Mouse (Mus musculus) natural killer cell, adult 2 months (primary cell): ENCODE measurements around the gene Capn13.
A peak's percentile ranks its signal among the peaks of the same experiment; 100 is the strongest.
"Not testable (repeated sequence)": the region's sequence is repeated elsewhere in the genome, so short reads cannot be mapped to it uniquely, and the experiment has no call there.

Experiments used
- DNase-seq, 2 experiments: peaks; one replicate each; pipeline ENCODE4 v3.0.0; 2022; ENCODE audit warnings: low spot score in 2 of 2

Gene Capn13

DNA sequence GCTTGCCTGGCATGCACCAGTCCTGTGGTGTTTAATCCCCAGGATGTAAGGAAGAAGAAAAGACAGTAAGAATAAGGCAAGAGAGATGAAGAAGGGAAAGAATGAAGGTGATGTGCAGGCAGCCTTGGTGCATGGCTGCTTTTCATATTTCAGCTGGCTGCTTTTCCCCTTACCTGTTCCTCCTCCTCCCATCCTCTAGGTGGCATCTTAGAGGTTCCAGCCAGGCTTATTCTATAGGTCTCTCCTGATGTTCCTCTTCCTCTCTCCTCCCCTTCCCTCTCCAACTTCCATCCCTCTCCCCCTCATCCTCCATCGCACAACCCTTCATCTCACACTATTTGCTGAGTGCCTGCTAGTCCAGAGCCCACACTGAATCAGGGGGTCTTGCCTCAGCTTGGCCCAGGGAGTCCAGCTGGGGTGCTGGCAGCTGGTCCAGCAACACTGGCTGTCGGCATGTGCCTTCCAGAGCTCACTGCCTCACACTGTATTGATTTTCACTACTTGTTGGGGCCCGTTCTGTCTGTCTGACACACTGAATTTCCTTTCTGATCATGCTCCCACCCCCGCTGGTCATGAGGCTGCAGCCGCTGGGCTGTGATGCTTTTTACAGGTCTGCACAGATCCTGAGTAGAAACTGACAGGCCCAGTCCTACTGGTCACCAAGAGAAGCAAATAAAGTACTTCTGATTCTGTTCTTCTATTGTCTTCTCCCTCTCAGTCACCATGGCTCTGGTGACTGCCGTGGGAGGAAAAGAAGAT lies 56.9 kb downstream of the Capn13 start:
- no peak for DNase-seq

GRCm38 (mm10) chr17:73342673-73343072 lies 58.0 kb downstream of the Capn13 start:
- no peak for DNase-seq

GRCm38 (mm10) chr17:73329071-73329470 lies 71.6 kb downstream of the Capn13 start:
- DNase-seq = no peak

DNA sequence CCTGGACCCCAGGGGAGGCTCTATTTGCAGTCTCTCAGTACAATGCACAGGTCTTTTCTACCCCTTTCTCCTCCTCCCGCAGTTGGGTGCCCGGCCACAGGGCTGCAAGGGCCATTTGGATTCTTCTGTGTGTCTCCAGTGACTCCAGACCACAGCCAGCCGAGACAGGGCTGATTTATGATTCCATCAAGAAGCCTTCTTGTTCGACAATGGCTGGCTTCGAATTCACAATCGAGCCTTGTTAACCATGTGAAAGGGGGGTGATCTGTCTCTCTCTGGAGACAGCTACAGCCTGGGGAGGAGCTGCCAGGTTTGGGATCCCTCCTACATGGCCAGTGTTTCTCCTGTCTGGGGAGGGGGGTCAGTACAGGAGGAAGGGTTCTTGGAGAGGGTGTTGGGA lies 75.4 kb downstream of the Capn13 start:
- DNase-seq = no peak

DNA sequence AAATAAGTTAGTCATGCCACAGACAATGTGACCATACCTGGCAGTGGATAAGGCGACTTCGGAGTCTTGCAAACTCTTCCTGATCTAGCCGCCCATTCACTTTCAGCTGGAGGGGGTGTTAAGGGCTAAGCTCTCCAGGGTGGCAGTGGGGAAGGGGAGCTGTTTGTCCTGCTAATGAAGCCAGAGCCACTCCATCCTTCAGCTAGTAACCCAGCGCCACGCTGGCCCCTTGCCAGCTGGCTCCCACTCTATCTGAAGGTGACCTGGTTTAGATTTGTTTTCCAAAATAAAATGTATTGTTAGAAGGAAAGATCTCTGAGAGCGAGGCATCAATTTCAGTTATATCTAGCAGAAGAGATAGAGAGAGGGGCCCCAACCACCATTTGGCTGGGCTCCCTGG lies 75.9 kb downstream of the Capn13 start:
- no peak for DNase-seq

- no peak for DNase-seq
Measured at GRCm38 (mm10) chr17:73323981-73324380, 76.7 kb downstream of the Capn13 start.

DNA sequence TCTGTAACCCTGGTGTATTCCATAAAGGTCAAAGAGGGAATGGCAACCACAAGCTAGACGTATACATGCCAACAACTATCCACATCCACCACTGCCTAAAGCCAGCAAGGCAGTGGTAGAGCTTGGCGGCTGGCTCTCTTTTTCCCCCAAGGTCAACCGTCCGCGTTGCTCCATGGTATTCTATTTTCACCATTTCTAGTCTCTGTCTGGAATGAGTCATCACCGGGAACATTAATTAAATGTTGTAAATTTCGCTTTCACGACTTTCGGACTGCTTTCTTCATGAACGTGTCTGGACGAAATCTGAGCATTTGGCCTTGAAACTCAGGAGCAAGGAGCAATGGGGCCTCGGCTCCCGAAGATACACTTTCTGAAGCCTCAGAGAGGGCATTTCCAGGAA lies 85.9 kb downstream of the Capn13 start:
- no peak for DNase-seq

GRCm38 (mm10) chr17:73311491-73311890 lies 89.2 kb downstream of the Capn13 start:
- DNase-seq = no peak

- no peak for DNase-seq
Measured at GRCm38 (mm10) chr17:73308691-73309090, 92.0 kb downstream of the Capn13 start.

- DNase-seq = no peak
Measured at GRCm38 (mm10) chr17:73306626-73307025, 94.0 kb downstream of the Capn13 start.

DNA sequence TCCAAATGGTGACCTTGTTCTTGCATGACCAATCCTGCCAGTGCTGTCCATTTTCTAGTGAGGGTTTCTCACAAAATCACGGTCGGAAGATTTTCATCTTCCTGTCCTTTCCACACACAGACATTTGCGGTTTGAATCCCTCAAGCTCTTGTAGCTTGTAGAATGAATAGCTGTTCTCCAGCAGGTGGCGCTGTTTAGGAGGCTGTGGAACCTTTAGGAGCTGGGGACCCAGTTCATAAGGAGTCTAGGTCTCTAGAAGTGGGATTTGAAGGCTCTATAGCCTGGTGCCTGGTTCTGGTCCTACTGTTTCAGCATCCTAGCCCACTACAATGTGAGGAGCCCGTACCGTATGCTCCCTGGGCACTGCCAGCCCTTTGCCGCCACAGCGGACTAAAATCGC lies 95.0 kb downstream of the Capn13 start:
- DNase-seq = peak; percentile 19 to 31

DNA sequence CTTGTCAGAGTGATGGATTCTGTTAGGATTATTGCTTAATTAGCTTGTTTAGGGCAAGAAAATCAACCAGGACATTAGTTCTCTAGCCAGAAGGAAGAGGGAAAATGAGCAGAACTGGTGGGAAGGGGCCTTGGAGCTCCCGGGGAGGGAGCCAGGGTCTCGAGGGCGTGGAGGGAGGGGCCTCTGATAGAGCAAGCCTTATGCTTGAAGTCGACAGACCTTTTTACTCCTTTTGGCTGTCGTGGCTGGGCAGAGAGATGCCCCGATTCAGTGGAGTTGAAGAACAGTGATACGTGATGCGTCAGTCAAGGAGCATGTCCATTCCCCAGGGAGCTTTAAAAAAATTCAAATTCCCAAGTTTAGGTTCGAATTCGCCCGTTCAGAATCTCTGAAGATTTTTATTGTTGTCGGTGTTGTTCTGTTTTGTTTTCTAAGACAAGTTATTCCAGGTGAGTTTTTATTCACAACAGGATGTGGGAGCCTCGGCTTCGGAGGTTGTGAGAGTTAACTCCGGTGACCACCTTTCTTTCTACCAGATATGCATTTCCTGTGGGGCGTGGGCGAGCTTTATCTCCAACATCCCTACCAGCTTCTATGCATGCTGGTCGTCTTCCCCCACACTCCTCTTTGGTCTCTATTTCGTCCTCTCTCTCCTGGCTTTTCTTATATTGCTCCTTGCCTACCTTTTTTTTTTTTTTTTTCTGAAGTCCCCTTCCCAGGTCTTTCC lies 96.4 kb downstream of the Capn13 start:
- peak in 1 of 2 experiments; percentile 5 for DNase-seq

DNA sequence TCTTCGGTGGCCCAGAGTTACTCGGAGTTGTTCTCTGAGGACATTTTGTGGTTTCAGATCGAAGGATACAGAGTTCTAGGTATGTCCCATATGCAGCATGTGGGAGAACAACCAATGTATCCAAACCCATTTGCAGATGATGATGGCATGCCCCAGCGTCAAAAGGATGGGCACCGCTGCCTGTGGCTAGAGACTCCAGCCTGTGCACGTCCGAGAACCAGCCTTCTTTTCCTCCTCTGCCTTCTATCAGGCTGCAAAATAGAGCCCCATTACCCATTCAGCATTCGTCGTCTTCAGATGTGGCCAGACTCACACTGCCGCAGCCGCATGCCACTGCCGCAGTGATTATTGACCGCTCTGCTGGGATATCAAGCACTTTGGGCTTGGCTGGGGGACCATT lies 97.0 kb downstream of the Capn13 start:
- DNase-seq = no peak

DNA sequence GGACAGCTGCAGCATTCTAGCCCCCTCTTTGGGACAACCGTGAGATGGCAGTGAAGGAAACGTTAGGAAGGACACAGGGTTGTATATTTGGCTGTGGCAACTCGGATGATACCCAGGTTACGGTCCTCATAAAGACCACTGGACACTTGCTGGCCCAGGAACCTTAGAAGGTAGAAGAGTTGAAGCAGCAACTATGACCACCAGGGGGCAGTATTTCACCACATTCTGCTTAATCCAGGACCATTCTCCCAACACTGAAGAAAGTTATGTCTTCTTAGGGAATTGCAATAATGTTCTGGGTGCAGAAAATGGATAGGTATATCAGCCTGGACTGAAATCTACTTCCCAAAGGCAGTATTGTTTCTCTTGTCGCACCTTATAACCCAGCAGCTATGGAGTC lies 97.4 kb downstream of the Capn13 start:
- peak; percentile 49 to 66 for DNase-seq

DNA sequence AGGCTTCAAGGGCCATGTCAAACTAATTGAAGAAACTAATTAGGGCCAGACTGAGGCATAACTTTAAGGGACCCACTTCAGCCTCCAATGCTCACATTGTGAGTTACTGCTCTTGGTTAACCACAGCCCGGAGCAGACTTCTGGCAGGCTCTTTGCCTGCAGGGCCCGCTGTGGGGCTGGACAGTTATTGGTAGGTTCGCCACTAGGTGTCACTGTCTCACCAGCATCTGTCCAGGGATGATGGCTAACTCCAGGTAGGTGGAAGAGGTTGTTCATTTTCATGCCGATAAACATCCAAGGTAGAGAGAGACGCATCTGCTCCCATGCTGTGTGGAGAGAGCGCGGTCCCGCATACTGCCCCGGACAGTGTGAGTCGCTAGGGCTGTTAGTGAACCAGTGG lies 98.6 kb downstream of the Capn13 start:
- peak; percentile 85 to 88 for DNase-seq

DNA sequence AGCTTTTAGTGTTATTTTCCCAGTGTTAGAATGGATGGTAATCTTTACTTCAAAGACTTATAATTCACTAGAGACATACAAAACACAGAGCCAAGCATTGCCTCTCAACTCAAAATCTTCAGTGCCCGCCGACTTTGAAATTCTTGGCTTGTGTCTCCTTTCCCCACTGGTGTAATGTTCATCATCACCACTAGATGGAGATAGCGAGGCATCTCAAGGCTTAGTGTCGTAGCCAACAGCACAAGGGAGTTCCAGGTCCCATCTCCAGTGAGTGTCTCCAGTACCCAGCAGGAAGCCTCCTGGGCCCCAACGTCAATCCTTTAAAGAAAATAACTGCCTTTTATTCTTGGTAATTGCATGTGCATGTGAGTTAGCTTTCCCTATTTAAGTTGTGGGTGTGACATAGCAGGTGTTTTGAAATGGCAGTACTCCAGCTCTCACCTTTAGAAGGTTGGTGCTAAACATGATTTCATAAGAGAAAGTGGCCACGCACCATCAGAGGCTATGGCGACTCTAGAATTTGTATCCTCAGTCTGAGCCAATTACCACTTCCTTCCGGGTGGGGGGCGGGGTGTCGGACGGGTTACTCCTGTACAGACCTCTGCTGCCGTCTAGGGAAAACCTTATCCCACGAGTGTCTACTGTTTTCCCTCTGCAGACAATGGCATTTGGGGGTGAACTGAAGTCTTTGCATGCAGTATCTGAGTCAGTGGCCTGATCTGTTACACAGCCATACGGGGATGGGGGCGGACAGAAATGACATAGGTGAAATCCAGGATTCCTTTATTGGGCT lies 99.2 kb downstream of the Capn13 start:
- peak; percentile 77 to 78 for DNase-seq

DNA sequence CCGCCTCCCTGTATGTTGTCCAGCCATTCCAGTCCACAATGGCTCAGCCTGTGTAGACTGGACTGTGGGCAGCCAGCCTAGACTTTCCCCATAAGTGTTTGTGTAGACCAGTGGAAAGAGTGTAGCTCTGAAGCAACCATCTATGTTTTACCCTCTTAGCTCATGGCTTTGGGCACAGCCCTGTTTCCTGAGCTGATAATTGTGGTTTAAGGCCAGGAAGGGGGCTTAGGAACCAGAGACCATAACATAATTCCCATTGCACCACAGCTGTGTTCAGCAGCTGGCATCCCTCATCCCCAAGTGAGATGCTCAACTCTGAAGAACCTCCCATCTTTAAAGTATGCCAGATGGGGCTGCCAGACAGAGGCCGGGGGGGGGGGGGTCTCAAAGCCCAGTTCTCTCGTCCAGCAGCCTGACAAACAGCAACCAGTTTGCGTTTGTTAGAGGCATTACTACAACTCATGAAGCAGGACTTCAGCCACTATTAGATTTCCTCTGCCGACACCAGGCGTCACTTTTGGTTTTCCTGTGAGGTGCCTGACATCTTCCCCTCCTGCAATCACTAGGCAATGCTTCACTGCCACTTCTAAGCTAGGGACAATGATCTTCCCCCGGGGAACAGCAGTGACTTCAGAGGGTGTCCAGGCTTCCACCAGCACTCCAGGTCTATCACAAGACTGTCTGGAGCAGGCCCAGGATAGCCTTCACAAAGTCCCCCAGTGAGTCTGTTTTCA lies 100.4 kb downstream of the Capn13 start:
- peak; percentile 16 to 22 for DNase-seq

DNA sequence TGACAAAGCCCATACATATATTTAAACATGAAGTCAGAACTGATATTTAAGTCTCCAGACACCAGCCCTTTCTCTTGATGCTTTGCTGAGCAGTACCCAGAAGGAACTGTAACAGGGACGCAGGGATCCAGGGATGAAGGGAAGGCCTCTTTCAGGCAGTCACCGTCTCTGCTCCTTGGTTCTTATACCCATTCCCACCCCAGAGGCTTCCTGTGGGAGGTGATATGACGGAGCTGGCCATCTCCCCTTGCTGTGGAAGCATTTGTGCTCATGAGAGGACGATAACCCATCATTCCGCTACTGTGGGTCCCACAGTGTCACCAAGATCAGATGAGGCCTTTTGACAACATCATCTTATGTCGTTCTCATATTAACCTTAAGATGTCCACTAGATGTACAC lies 101.7 kb downstream of the Capn13 start:
- DNase-seq = no peak

DNA sequence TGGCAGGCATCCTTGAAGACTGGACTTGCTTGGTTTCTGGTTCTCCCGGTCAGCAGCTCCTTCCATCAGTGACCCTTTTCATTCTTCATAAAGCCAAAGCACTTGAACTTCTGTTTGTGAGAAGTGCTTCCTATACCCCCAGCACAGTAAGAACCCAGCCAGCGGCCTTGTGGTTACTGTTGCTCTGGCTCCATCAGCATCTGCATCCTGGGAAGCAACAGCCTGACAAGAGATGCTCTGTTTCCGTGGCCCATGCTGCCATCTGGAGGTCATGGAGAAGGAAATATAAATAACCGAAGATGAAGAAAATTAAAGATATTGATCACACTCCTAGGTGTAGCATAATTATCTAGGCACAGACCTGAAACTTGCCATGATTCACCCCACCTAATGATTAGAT lies 103.8 kb downstream of the Capn13 start:
- peak in 1 of 2 experiments; percentile 35 for DNase-seq

DNA sequence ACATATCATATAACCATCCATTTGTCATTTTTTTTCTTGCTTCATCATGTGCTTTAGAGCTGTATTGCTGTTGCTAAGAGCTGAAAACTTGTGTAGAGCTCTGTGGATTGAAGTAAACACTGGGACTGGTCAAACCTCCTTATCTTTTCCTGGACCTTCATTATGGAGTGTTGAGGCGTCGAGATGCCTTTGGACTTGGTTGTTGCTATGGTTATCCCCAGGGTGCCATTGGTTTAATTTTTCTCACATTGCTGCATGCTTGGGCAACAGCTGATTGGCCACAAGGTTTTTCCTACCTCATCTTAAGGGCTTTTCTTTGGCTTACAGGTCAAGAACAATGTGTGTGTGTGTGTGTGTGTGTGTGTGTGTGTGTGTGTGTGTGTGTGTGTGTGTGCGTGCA lies 107.4 kb downstream of the Capn13 start:
- no peak for DNase-seq

DNA sequence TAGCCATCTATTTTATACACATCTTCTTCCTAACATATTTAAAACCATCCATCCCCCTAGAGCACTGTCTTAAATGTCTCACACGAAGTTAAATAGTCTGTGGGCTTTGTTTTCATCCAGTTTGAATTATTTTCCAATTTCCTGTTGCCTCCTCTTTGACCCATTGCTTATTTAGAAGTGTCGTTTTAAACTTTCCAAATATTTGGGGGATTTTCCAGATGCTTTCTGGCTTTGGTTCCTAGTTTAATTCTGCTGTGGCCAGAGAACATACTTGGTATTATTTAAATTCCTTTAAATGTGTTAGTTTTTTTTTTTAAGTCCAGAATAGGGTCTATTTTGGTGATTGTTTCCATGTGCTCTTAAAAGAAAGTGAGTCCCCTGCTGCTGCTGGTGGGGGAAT lies 116.4 kb downstream of the Capn13 start:
- no peak for DNase-seq

- not testable (repeated sequence) for DNase-seq
Measured at GRCm38 (mm10) chr17:73282702-73283101, 118.0 kb downstream of the Capn13 start.
